ENCODE assay signal across 19 mouse cellular contexts in the genomic region with DNA sequence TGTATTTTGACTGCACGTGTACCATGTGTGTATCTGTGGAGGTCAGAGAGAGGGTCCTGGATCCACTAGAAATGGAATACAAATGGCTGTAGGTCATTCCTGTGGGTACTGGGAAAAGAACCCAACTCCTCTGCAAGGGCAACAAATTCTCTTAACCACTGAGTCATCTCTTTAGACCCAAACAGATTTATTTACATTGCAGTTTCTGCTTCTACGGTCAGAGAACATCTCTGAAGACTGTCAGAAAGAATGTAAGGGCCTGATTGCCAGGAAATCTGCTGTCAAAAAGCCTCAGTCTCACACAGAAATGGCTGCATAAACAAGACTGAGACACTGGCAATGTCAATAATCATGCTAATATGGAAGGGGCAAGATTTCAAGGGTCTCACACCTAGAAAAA.
"Had no signal": no experiment of that assay in that cellular context is flagged by ENCODE, and none has a peak within 500 bp of the region (broad histone marks: within the 10 kb centered on the region; RNA-seq: fewer than 3 reads in every experiment).

No protein-coding gene starts in this region.

- H3K4me1 ChIP-seq: midbrain, embryonic 12.5 days; neural tube, embryonic 13.5 days; neural tube, embryonic 15.5 days had no signal

- H3K9me3 ChIP-seq: midbrain, embryonic 10.5 days; midbrain, embryonic 12.5 days; neural tube, embryonic 13.5 days; neural tube, embryonic 15.5 days had no signal

- H3K9ac ChIP-seq: lung, embryonic 14.5 days; midbrain, embryonic 12.5 days; neural tube, embryonic 13.5 days; neural tube, embryonic 15.5 days had no signal

- H3K36me3 ChIP-seq: midbrain, embryonic 10.5 days; midbrain, embryonic 12.5 days; neural tube, embryonic 13.5 days; neural tube, embryonic 15.5 days had no signal

- H3K4me3 ChIP-seq: midbrain, embryonic 10.5 days; midbrain, embryonic 12.5 days; myocyte; neural tube, embryonic 13.5 days; neural tube, embryonic 15.5 days had no signal

- H3K4me2 ChIP-seq: lung, embryonic 14.5 days; midbrain, embryonic 12.5 days; neural tube, embryonic 13.5 days; neural tube, embryonic 15.5 days had no signal

- DNase-seq: lung, adult 18-20 months; lung, embryonic 14.5 days; lung, postnatal 14 days; lung, postnatal 4 days; midbrain, embryonic 14.5 days; retina, postnatal 1 day; right cerebral cortex, adult 18-20 months; right cerebral cortex, postnatal 25 days; right cerebral cortex, postnatal 4 days; spleen, adult 18-20 months; thymus, adult 18-20 months; thymus, postnatal 14 days; thymus, postnatal 36 days had no signal

- ATAC-seq: midbrain, embryonic 16.5 days had no signal

- H3K27me3 ChIP-seq: midbrain, embryonic 12.5 days; neural tube, embryonic 13.5 days; neural tube, embryonic 15.5 days had no signal

- H3K27ac ChIP-seq: midbrain, embryonic 10.5 days; midbrain, embryonic 12.5 days; neural tube, embryonic 13.5 days; neural tube, embryonic 15.5 days had no signal
